Mouse (Mus musculus) heart, embryonic 11.5 days (tissue): ENCODE measurements around the gene Zdhhc18. TPM values are rescaled to one million over a fixed set of nuclear protein-coding genes. Genes with fewer than 3 reads are reported as not detected.
A peak's percentile ranks its signal among the peaks of the same experiment; 100 is the strongest.

ENCODE experiments used
- ATAC-seq: fragments of 200-750 bp; cut with Nextera tagmentation; replicated peaks from 2 replicates; pipeline ENCODE4 v1.8.0; 2017; ENCODE audit warnings: moderate library complexity; ENCODE audit not compliant: insufficient number of reproducible peaks, low FRiP score, low TSS enrichment
- H3K27ac ChIP-seq: fragments of 300-500 bp; sonication (generic); 2 replicates; pipeline ENCODE4 v1.5.1; 2014; ENCODE audit warnings: mild to moderate bottlenecking, low read depth, low read length
- H3K27me3 ChIP-seq: fragments of 300-500 bp; sonication (generic); 2 replicates; pipeline ENCODE4 v1.6.1; 2014; ENCODE audit warnings: mild to moderate bottlenecking, low read length, mixed read lengths; ENCODE audit not compliant: control insufficient read depth, insufficient read depth
- H3K36me3 ChIP-seq: fragments of 300-500 bp; sonication (generic); 2 replicates; pipeline ENCODE4 v1.6.1; 2014; ENCODE audit warnings: mild to moderate bottlenecking, low read length, moderate library complexity, mixed read lengths; ENCODE audit not compliant: control insufficient read depth, insufficient read depth
- H3K4me1 ChIP-seq: fragments of 300-500 bp; sonication (generic); 2 replicates; pipeline ENCODE4 v1.6.1; 2014; ENCODE audit warnings: low read length; ENCODE audit not compliant: control insufficient read depth, insufficient read depth
- H3K4me2 ChIP-seq: fragments of 300-500 bp; sonication (generic); 2 replicates; pipeline ENCODE4 v1.6.1; 2014; ENCODE audit warnings: mild to moderate bottlenecking, moderate library complexity
- H3K4me3 ChIP-seq: fragments of 300-500 bp; sonication (generic); 2 replicates; pipeline ENCODE4 v1.5.1; 2014; ENCODE audit warnings: low read depth, low read length
- H3K9ac ChIP-seq: fragments of 300-500 bp; sonication (generic); 2 replicates; pipeline ENCODE4 v1.6.1; 2014; ENCODE audit warnings: mild to moderate bottlenecking, low read depth, low read length, moderate library complexity
- H3K9me3 ChIP-seq: fragments of 300-500 bp; sonication (generic); replicated peaks from 2 replicates; pipeline ENCODE4 v1.6.1; 2016; ENCODE audit warnings: low read length; ENCODE audit not compliant: control insufficient read depth
- WGBS: fragments of 180-500 bp; shearing (Covaris S2); extraction: QIAGEN DNeasy Blood & Tissue Kit; methylation state at CpG from one replicate; pipeline ENCODE4 v1.1.7; 2014; ENCODE audit not compliant: insufficient replicate concordance; 5-methylcytosine and 5-hydroxymethylcytosine counted together
- polyA plus RNA-seq: library from polyadenylated mRNA; unstranded; fragments of >200 nt; fragmentation: Nextera tagmentation; extraction: Ambion mirVana; gene quantifications from 2 replicates; pipeline ENCODE4 v1.2.1, GENCODE M21; 2014

Gene Zdhhc18
- polyA plus RNA-seq, 1 experiment from 2014 or later = 1.5 TPM

- H3K4me3 ChIP-seq = no peak overlapping the region
- H3K9ac ChIP-seq = no peak overlapping the region
- H3K4me1 ChIP-seq = peaks cover 43% of the 10 kb centered on the region
- no peak overlapping the region for H3K27ac ChIP-seq
- peaks cover 21% of the 10 kb centered on the region for H3K36me3 ChIP-seq
- no peaks in the 10 kb centered on the region for H3K9me3 ChIP-seq
- WGBS = 72% methylated on average over 7 of the region's 7 CpGs
- no peaks in the 10 kb centered on the region for H3K27me3 ChIP-seq
- no peak overlapping the region for H3K4me2 ChIP-seq
- no peak for ATAC-seq
Measured at GRCm38 (mm10) chr4:133677266-133677665, 27.3 kb upstream of the Zdhhc18 start.

- Histone ChIP-seq H3K9ac (peak overlapping the region; percentile 43), H3K27ac (peak overlapping the region; percentile 81), H3K36me3 (peaks cover 11% of the 10 kb centered on the region), H3K4me2 (peak overlapping the region; percentile 45), H3K4me1 (peaks cover 43% of the 10 kb centered on the region), H3K4me3 (no peak overlapping the region), H3K9me3 (no peaks in the 10 kb centered on the region), H3K27me3 (no peaks in the 10 kb centered on the region)
- no peak for ATAC-seq
- WGBS = 21% methylated on average over 3 of the region's 3 CpGs
Measured at GRCm38 (mm10) chr4:133676189-133676588, 26.2 kb upstream of the Zdhhc18 start.

GRCm38 (mm10) chr4:133675594-133676016 lies 25.7 kb upstream of the Zdhhc18 start:
- Histone ChIP-seq H3K4me2 (peak overlapping the region; percentile 45), H3K27me3 (no peaks in the 10 kb centered on the region), H3K27ac (peak overlapping the region; percentile 81), H3K4me1 (peaks cover 41% of the 10 kb centered on the region), H3K9ac (peak overlapping the region; percentile 43), H3K36me3 (peaks cover 5% of the 10 kb centered on the region), H3K9me3 (no peaks in the 10 kb centered on the region), H3K4me3 (no peak overlapping the region)
- 0 out of 2 replicates have a peak, but pooled peaks have one; percentile 15 for ATAC-seq
- 0% methylated on average over 5 of the region's 5 CpGs for WGBS

GRCm38 (mm10) chr4:133674331-133674695 lies 24.4 kb upstream of the Zdhhc18 start:
- Histone ChIP-seq H3K27me3 (no peaks in the 10 kb centered on the region), H3K4me3 (peak overlapping the region; percentile 14; the same call in 1 of the 2 replicates), H3K36me3 (no peaks in the 10 kb centered on the region), H3K4me2 (peak overlapping the region; percentile 74), H3K9ac (peak overlapping the region; percentile 96), H3K4me1 (peaks cover 47% of the 10 kb centered on the region), H3K27ac (peak overlapping the region; percentile 99), H3K9me3 (no peaks in the 10 kb centered on the region)
- ATAC-seq = no peak
- 52% methylated on average over 8 of the region's 8 CpGs for WGBS

- Histone ChIP-seq H3K27ac (peak overlapping the region; percentile 99), H3K4me1 (peaks cover 47% of the 10 kb centered on the region), H3K36me3 (no peaks in the 10 kb centered on the region), H3K9me3 (no peaks in the 10 kb centered on the region), H3K4me3 (peak overlapping the region; percentile 76), H3K4me2 (peak overlapping the region; percentile 74), H3K27me3 (no peaks in the 10 kb centered on the region), H3K9ac (peak overlapping the region; percentile 96)
- no peak for ATAC-seq
- 20% methylated on average over 10 of the region's 10 CpGs for WGBS
Measured at GRCm38 (mm10) chr4:133673666-133674330, 23.8 kb upstream of the Zdhhc18 start.

GRCm38 (mm10) chr4:133672845-133673647 lies 23.1 kb upstream of the Zdhhc18 start:
- peaks cover 47% of the 10 kb centered on the region for H3K4me1 ChIP-seq
- H3K4me2 ChIP-seq = peak overlapping the region; percentile 74
- 0 out of 2 replicates have a peak, but pooled peaks cover 2% of the 10 kb centered on the region for H3K36me3 ChIP-seq
- no peaks in the 10 kb centered on the region for H3K27me3 ChIP-seq
- no peaks in the 10 kb centered on the region for H3K9me3 ChIP-seq
- ATAC-seq = no peak; the same call in 1 of the 2 replicates
- 2% methylated on average over 24 of the region's 24 CpGs for WGBS
- H3K9ac ChIP-seq = peak overlapping the region; percentile 96
- peak overlapping the region; percentile 76 for H3K4me3 ChIP-seq
- H3K27ac ChIP-seq = peak overlapping the region; percentile 99

- Histone ChIP-seq H3K9me3 (no peaks in the 10 kb centered on the region), H3K4me1 (peaks cover 43% of the 10 kb centered on the region), H3K27me3 (no peaks in the 10 kb centered on the region), H3K9ac (peak within 1 kb of the TSS; percentile 96), H3K4me3 (peak within 1 kb of the TSS; percentile 76), H3K27ac (peak within 1 kb of the TSS; percentile 99), H3K4me2 (peak within 1 kb of the TSS; percentile 74), H3K36me3 (0 out of 2 replicates have a peak, but pooled peaks cover 2% of the 10 kb centered on the region)
- under 1% methylated on average over 75 of the region's 76 CpGs for WGBS
- peak; percentile 86 for ATAC-seq
Measured at GRCm38 (mm10) chr4:133671881-133672844, 22.2 kb upstream of the Zdhhc18 start, which contains the start of gene Pigv. Pigv (minus strand) TSS chr4:133672647.
